Mouse (Mus musculus) CH12.LX (cell line): ENCODE measurements around the gene Tubb2b. TPM values are rescaled to one million over a fixed set of nuclear protein-coding genes. Genes with fewer than 3 reads are reported as not detected.

ENCODE experiments used
- DNase-seq: peaks from one replicate; pipeline ENCODE4 v3.0.0-alpha.2; 2013; ENCODE audit errors: extremely low read depth
- H3K27ac ChIP-seq: 2 replicates; pipeline ENCODE4 v1.5.1; 2012; ENCODE audit warnings: low read depth, mild to moderate bottlenecking, control low read depth, moderate library complexity; ENCODE audit not compliant: insufficient read depth
- H3K27me3 ChIP-seq: replicated peaks from 2 replicates; pipeline ENCODE3; 2012; ENCODE audit warnings: inconsistent platforms
- H3K36me3 ChIP-seq, 2 experiments: replicated peaks in 1 of 2; 2 replicates each; pipeline versions ENCODE3 to v1.6.1; 2012; ENCODE audit warnings: inconsistent platforms in 1 of 2, low read length in 1 of 2, mild to moderate bottlenecking in 1 of 2, mixed read lengths in 1 of 2, moderate library complexity in 1 of 2; ENCODE audit not compliant: control insufficient read depth in 1 of 2, insufficient read depth in 1 of 2
- H3K4me1 ChIP-seq, 2 experiments: 2 replicates each; pipeline ENCODE4 v1.6.1; 2012; ENCODE audit warnings: inconsistent platforms in 1 of 2, moderate library complexity in 1 of 2; ENCODE audit not compliant: insufficient read depth in 2 of 2, control insufficient read depth in 1 of 2
- H3K4me2 ChIP-seq: 2 replicates; pipeline ENCODE4 v1.6.1; 2012; ENCODE audit warnings: low read depth, mild to moderate bottlenecking, control low read depth; ENCODE audit not compliant: poor library complexity, insufficient read depth, severe bottlenecking
- H3K4me3 ChIP-seq, 3 experiments: fragments of 150-350 bp in 1 of 3; sonication (generic) in 1 of 3; replicated peaks in 1 of 3; 2 replicates each; pipeline versions ENCODE3 to v1.5.1; 2011 to 2012; ENCODE audit warnings: low read depth in 2 of 3, low read length in 2 of 3, mild to moderate bottlenecking in 2 of 3, moderate library complexity in 2 of 3, control low read depth in 1 of 3, improper control_type of control experiment in 1 of 3, inconsistent platforms in 1 of 3, mixed read lengths in 1 of 3; ENCODE audit not compliant: poor library complexity in 1 of 3
- H3K79me2 ChIP-seq: replicated peaks from 2 replicates; pipeline ENCODE4 v1.6.1; 2012; ENCODE audit warnings: mild to moderate bottlenecking, moderate library complexity; ENCODE audit not compliant: control insufficient read depth, poor library complexity, insufficient read depth, severe bottlenecking; ENCODE audit errors: extremely low read depth
- H3K9ac ChIP-seq: 2 replicates; pipeline ENCODE4 v1.6.1; 2012; ENCODE audit warnings: low read depth, mild to moderate bottlenecking, control low read depth, moderate library complexity; ENCODE audit not compliant: insufficient read depth
- H3K9me3 ChIP-seq: replicated peaks from 2 replicates; pipeline ENCODE3; 2012; ENCODE audit warnings: low read length, inconsistent platforms, mixed read lengths
- ELF1 ChIP-seq: IDR thresholded peaks from 2 replicates; pipeline ENCODE4 v1.6.1; 2014; ENCODE audit warnings: low read depth, mild to moderate bottlenecking, inconsistent platforms, low read length, improper control_type of control experiment
- GABPA ChIP-seq: IDR thresholded peaks from 2 replicates; pipeline ENCODE4 v1.6.1; 2012; ENCODE audit warnings: low read depth, low read length, improper control_type of control experiment, inconsistent platforms; ENCODE audit not compliant: insufficient replicate concordance
- IRF4 ChIP-seq: IDR thresholded peaks from 2 replicates; pipeline ENCODE4 v1.6.1; 2014; ENCODE audit warnings: low read depth, mild to moderate bottlenecking, inconsistent platforms, low read length, improper control_type of control experiment
- JUN ChIP-seq: IDR thresholded peaks from 2 replicates; pipeline ENCODE4 v1.6.1; 2011; ENCODE audit warnings: low read depth, mild to moderate bottlenecking, low read length, improper control_type of control experiment, moderate library complexity; ENCODE audit not compliant: insufficient read depth
- JUND ChIP-seq: conservative IDR thresholded peaks from 2 replicates; pipeline ENCODE4 v1.6.1; 2011; ENCODE audit warnings: low read depth, low read length, improper control_type of control experiment
- KAT2A ChIP-seq: IDR thresholded peaks from 2 replicates; pipeline ENCODE4 v1.6.1; 2012; ENCODE audit warnings: low read length, improper control_type of control experiment, inconsistent platforms; ENCODE audit not compliant: insufficient replicate concordance
- MAFK ChIP-seq: IDR thresholded peaks from 2 replicates; pipeline ENCODE4 v1.6.1; 2011; ENCODE audit warnings: low read length, improper control_type of control experiment; ENCODE audit not compliant: insufficient replicate concordance
- MAZ ChIP-seq: IDR thresholded peaks from 2 replicates; pipeline ENCODE4 v1.6.1; 2012; ENCODE audit warnings: low read depth, mild to moderate bottlenecking, inconsistent platforms, low read length, improper control_type of control experiment, moderate library complexity
- MEF2A ChIP-seq: IDR thresholded peaks from 2 replicates; pipeline ENCODE4 v1.6.1; 2014; ENCODE audit warnings: low read depth, mild to moderate bottlenecking, inconsistent platforms, low read length, improper control_type of control experiment, borderline replicate concordance
- MXI1 ChIP-seq: IDR thresholded peaks from 2 replicates; pipeline ENCODE4 v1.6.1; 2011; ENCODE audit warnings: mild to moderate bottlenecking, low read depth, low read length, improper control_type of control experiment
- NELFE ChIP-seq: IDR thresholded peaks from 2 replicates; pipeline ENCODE4 v1.6.1; 2011; ENCODE audit warnings: low read depth, low read length, improper control_type of control experiment
- PAX5 ChIP-seq: IDR thresholded peaks from 2 replicates; pipeline ENCODE4 v1.6.1; 2012; ENCODE audit warnings: low read length, inconsistent platforms, mixed read lengths
- RAD21 ChIP-seq: IDR thresholded peaks from 2 replicates; pipeline ENCODE4 v1.6.1; 2011; ENCODE audit warnings: low read depth, mild to moderate bottlenecking, low read length, improper control_type of control experiment, moderate library complexity
- UBTF ChIP-seq: IDR thresholded peaks from 2 replicates; pipeline ENCODE4 v1.6.1; 2012; ENCODE audit warnings: low read depth, mild to moderate bottlenecking, inconsistent platforms, low read length, improper control_type of control experiment, moderate library complexity
- USF1 ChIP-seq: IDR thresholded peaks from 2 replicates; pipeline ENCODE4 v1.6.1; 2014; ENCODE audit warnings: low read depth, mild to moderate bottlenecking, inconsistent platforms, low read length, improper control_type of control experiment
- USF2 ChIP-seq: conservative IDR thresholded peaks from 2 replicates; pipeline ENCODE4 v1.6.1; 2011; ENCODE audit warnings: low read depth, low read length, improper control_type of control experiment
- ZC3H11A ChIP-seq: IDR thresholded peaks from 2 replicates; pipeline ENCODE4 v1.6.1; 2012; ENCODE audit warnings: low read depth, mild to moderate bottlenecking, inconsistent platforms, low read length, improper control_type of control experiment
- ZKSCAN1 ChIP-seq: IDR thresholded peaks from 2 replicates; pipeline ENCODE4 v1.6.1; 2012; ENCODE audit warnings: low read depth, inconsistent platforms, low read length, improper control_type of control experiment, borderline replicate concordance
- dilution Hi-C: fragments of 300-500 bp; cut with MboI; formaldehyde crosslinking; loops from 2 replicates; pipeline ENCODE4 v1.14.3; 2020; ENCODE audit warnings: low sequenced_read_pairs; ENCODE audit not compliant: extremely low pct_unique_long_range_greater_than_20kb, extremely low pct_ligation_motif_present
- in situ Hi-C: fragments of 300-500 bp; cut with MboI; formaldehyde crosslinking; loops from 3 replicates; pipeline ENCODE4 v1.14.3; 2019; ENCODE audit warnings: low sequenced_read_pairs, low pct_ligation_motif_present, low pct_unique_long_range_greater_than_20kb, mixed read lengths
- polyA plus RNA-seq: library from polyadenylated mRNA; unstranded; fragments of >175 nt; gene quantifications from 2 replicates; pipeline ENCODE4 v1.2.1, GENCODE M21; 2012; ENCODE audit warnings: low read depth; ENCODE audit not compliant: insufficient read length
- total RNA-seq, 2 experiments: library from RNA; depleted of rRNA; stranded (reverse); fragments of 300-350 nt in 1 of 2; fragments of >200 nt in 1 of 2; gene quantifications; 2 replicates each; pipeline ENCODE4 v1.2.3; 2012 to 2014

The Tubb2b gene
- total and polyA plus RNA-seq, 3 experiments = 33.6 to 49.8 (median 38.4) TPM

DNA sequence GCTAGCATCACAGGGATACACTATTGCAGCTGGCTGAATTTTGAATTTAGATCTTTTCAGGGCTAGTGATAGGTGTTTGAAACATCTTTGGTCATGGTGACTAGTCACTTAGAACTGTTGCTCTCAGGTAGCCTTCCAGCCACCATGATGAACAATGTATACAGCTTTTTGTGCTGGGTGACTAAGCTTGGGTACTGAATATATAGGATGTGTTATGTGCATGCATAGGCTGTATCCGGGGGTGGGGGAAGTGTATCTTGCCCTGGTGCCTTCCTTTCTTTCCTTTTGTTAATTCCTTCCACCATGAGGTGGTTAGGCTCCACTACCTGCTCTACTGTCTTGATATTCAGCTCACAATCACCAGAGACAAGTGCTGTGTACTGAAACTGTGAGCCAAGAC is 21.2 kb upstream of the Tubb2b start:
- Histone ChIP-seq H3K9ac (no peak overlapping the region), H3K79me2 (no peaks in the 10 kb centered on the region), H3K36me3 (no peaks in the 10 kb centered on the region), H3K4me1 (peaks cover 3 to 28% of the 10 kb centered on the region in 2 experiments), H3K4me2 (no peak overlapping the region), H3K4me3 (no peak overlapping the region), H3K27ac (no peak overlapping the region), H3K27me3 (no peaks in the 10 kb centered on the region), H3K9me3 (no peaks in the 10 kb centered on the region)
- no peak for DNase-seq
- no peak for TF ChIP-seq IRF4
- no peak for TF ChIP-seq MXI1
- no peak for TF ChIP-seq UBTF
- TF ChIP-seq MEF2A = no peak
- TF ChIP-seq PAX5 = no peak
- TF ChIP-seq ELF1 = no peak
- no peak for TF ChIP-seq KAT2A
- no peak for TF ChIP-seq USF1
- in situ Hi-C loops = loop anchor here (10.0 kb wide), 1 partner anchor 197 kb away; no protein-coding TSS in a partner anchor
- dilution Hi-C loops = no loop called here

DNA sequence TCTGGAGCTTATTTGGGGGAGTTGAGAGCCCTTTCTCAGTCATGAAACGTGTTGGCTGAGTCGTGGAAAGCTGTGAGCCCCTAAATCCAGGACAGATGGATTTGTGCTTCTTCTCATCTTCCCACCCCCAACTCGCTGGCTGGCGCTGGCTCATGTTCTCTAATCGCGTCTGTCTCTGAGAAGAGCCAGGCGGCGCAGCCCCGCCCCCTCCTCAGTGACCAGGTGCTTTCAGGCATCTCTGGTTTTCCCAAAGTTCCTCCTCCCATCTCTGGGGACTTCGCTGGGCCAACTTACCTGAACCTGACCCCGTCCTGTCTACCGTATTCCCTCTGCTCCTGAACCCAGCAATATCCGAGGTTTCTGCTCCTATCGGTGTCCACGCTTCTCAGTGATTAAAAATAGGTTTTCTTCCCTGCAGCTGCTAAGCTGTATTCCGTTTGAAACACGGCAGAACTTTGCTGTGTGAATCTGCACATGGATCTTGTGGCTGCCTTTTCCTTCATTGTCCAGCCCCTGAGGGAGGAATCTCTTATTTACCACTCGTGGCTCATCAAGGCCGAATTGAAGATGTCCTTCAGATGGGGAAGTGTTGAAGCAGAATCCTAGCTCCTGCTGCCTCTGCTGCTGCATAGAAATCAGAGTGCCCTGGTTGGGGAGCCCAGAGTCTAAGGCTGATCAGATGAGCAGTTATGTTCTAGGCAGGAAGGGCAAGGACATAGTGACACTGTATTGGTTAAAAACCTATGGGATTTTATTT is 20.2 kb upstream of the Tubb2b start:
- no peak overlapping the region for H3K27ac ChIP-seq
- no peak overlapping the region for H3K4me3 ChIP-seq
- H3K79me2 ChIP-seq = no peaks in the 10 kb centered on the region
- H3K27me3 ChIP-seq = no peaks in the 10 kb centered on the region
- H3K9ac ChIP-seq = no peak overlapping the region
- dilution Hi-C loops (no loop called here), in situ Hi-C loops (loop anchor here (10.0 kb wide), 1 partner anchor 196 kb away; no protein-coding TSS in a partner anchor)
- TF ChIP-seq USF2 (no peak), UBTF (no peak), MAFK (no peak), JUND (no peak), JUN (no peak), GABPA (no peak), USF1 (no peak), ZC3H11A (no peak), ZKSCAN1 (no peak), MAZ (no peak), MXI1 (no peak), ELF1 (no peak), NELFE (no peak), RAD21 (no peak)
- H3K4me2 ChIP-seq = no peak overlapping the region
- H3K36me3 ChIP-seq = no peaks in the 10 kb centered on the region
- peaks cover 3 to 19% of the 10 kb centered on the region in 2 experiments for H3K4me1 ChIP-seq
- no peaks in the 10 kb centered on the region for H3K9me3 ChIP-seq
- DNase-seq = no peak
